Mouse (Mus musculus) forebrain, postnatal 0 days (tissue): ENCODE results near the gene Cblb. TPM values are rescaled to one million over a fixed set of nuclear protein-coding genes. Genes with fewer than 3 reads are reported as not detected.

ENCODE experiments used
- ATAC-seq: fragments of 200-750 bp; cut with Nextera tagmentation; 2 replicates; pipeline ENCODE4 v1.8.0; 2017; ENCODE audit warnings: mild to moderate bottlenecking, moderate library complexity
- DNase-seq: peaks from one replicate; pipeline ENCODE4 v3.0.0-alpha.2; 2015
- H3K27ac ChIP-seq: fragments of 300-500 bp; sonication (generic); 2 replicates; pipeline ENCODE4 v1.5.1; 2014; ENCODE audit warnings: low read depth, mild to moderate bottlenecking, antibody characterized with exemption, low read length, moderate library complexity, mixed read lengths
- H3K27me3 ChIP-seq: fragments of 300-500 bp; sonication (generic); 2 replicates; pipeline ENCODE4 v1.6.1; 2014; ENCODE audit warnings: mild to moderate bottlenecking, low read length, mixed read lengths; ENCODE audit not compliant: insufficient read depth
- H3K36me3 ChIP-seq: fragments of 300-500 bp; sonication (generic); 2 replicates; pipeline ENCODE4 v1.6.1; 2014; ENCODE audit warnings: mild to moderate bottlenecking, moderate library complexity; ENCODE audit not compliant: insufficient read depth
- H3K4me1 ChIP-seq: fragments of 300-500 bp; sonication (generic); 2 replicates; pipeline ENCODE4 v1.6.1; 2014; ENCODE audit warnings: antibody characterized with exemption; ENCODE audit not compliant: insufficient read depth
- H3K4me2 ChIP-seq: fragments of 300-500 bp; sonication (generic); 2 replicates; pipeline ENCODE4 v1.6.1; 2014; ENCODE audit warnings: low read depth, mild to moderate bottlenecking, moderate library complexity
- H3K4me3 ChIP-seq: fragments of 300-500 bp; sonication (generic); 2 replicates; pipeline ENCODE4 v1.5.1; 2014; ENCODE audit warnings: low read depth, low read length, mixed read lengths
- H3K9ac ChIP-seq: fragments of 300-500 bp; sonication (generic); 2 replicates; pipeline ENCODE4 v1.6.1; 2014; ENCODE audit warnings: mild to moderate bottlenecking
- H3K9me3 ChIP-seq: fragments of 300-500 bp; sonication (generic); 2 replicates; pipeline ENCODE4 v1.6.1; 2016; ENCODE audit warnings: low read length
- CTCF ChIP-seq: sonication (generic); IDR thresholded peaks from 2 replicates; pipeline ENCODE4 v1.5.1; 2016; ENCODE audit warnings: antibody characterized with exemption, control low read depth, low read depth
- WGBS: fragments of 180-500 bp; shearing (Covaris S2); extraction: QIAGEN DNeasy Blood & Tissue Kit; methylation state at CpG from one replicate; pipeline ENCODE4 v1.1.7; 2014; 5-methylcytosine and 5-hydroxymethylcytosine counted together
- polyA plus RNA-seq: library from polyadenylated mRNA; unstranded; fragments of >200 nt; fragmentation: Nextera tagmentation; extraction: Ambion mirVana; gene quantifications from 2 replicates; pipeline ENCODE4 v1.2.1, GENCODE M21; 2015
- total RNA-seq: library from RNA; depleted of rRNA; stranded (reverse); fragments of >200 nt; gene quantifications from 2 replicates; pipeline ENCODE4 v1.2.3, GENCODE M21; 2014

Gene Cblb
- total and polyA plus RNA-seq, 2 experiments from 2014 or later = 6.5 to 14.5 TPM

- Histone ChIP-seq H3K27ac (no peak overlapping the region), H3K4me3 (no peak overlapping the region)
- TF ChIP-seq CTCF = no peak
Measured at GRCm38 (mm10) chr16:52000801-52001200, 30.2 kb upstream of the Cblb start.

GRCm38 (mm10) chr16:52007006-52007405, 24.0 kb upstream of the Cblb start:
- H3K9me3 ChIP-seq = no peaks in the 10 kb centered on the region
- H3K27ac ChIP-seq = no peak overlapping the region
- H3K9ac ChIP-seq = no peak overlapping the region
- WGBS = 73% methylated on average over 3 of the region's 3 CpGs
- no peak for TF ChIP-seq CTCF
- H3K27me3 ChIP-seq = no peaks in the 10 kb centered on the region
- H3K36me3 ChIP-seq = no peaks in the 10 kb centered on the region
- no peak for ATAC-seq
- DNase-seq = no peak
- no peak overlapping the region for H3K4me3 ChIP-seq
- no peak overlapping the region for H3K4me2 ChIP-seq
- no peaks in the 10 kb centered on the region for H3K4me1 ChIP-seq

More at GRCm38 (mm10) chr16:52000801-52001200, 30.2 kb upstream of the Cblb start:
- H3K4me1 ChIP-seq = no peaks in the 10 kb centered on the region
- no peak overlapping the region for H3K9ac ChIP-seq
- no peaks in the 10 kb centered on the region for H3K9me3 ChIP-seq
- ATAC-seq (no peak), DNase-seq (no peak)
- H3K27me3 ChIP-seq = no peaks in the 10 kb centered on the region
- no peak overlapping the region for H3K4me2 ChIP-seq
- no peaks in the 10 kb centered on the region for H3K36me3 ChIP-seq

- Histone ChIP-seq H3K4me3 (no peak overlapping the region), H3K9ac (no peak overlapping the region), H3K4me2 (no peak overlapping the region), H3K9me3 (no peaks in the 10 kb centered on the region), H3K27me3 (no peaks in the 10 kb centered on the region), H3K4me1 (no peaks in the 10 kb centered on the region), H3K27ac (no peak overlapping the region), H3K36me3 (no peaks in the 10 kb centered on the region)
- DNase-seq = no peak
- 41% methylated on average over 2 of the region's 2 CpGs for WGBS
- no peak for TF ChIP-seq CTCF
- ATAC-seq = no peak
Measured at GRCm38 (mm10) chr16:52008471-52008870, 22.6 kb upstream of the Cblb start.

- H3K4me3 ChIP-seq = no peak overlapping the region
- H3K4me1 ChIP-seq = no peaks in the 10 kb centered on the region
- no peaks in the 10 kb centered on the region for H3K9me3 ChIP-seq
- no peak for TF ChIP-seq CTCF
- no peaks in the 10 kb centered on the region for H3K36me3 ChIP-seq
- ATAC-seq (no peak), DNase-seq (no peak)
- H3K27ac ChIP-seq = no peak overlapping the region
- H3K9ac ChIP-seq = no peak overlapping the region
- 90% methylated on average over 6 of the region's 6 CpGs for WGBS
- no peak overlapping the region for H3K4me2 ChIP-seq
- no peaks in the 10 kb centered on the region for H3K27me3 ChIP-seq
Measured at GRCm38 (mm10) chr16:52009421-52009820, 21.6 kb upstream of the Cblb start.

- no peak for TF ChIP-seq CTCF
- Histone ChIP-seq H3K4me1 (no peaks in the 10 kb centered on the region), H3K4me3 (no peak overlapping the region), H3K9me3 (no peaks in the 10 kb centered on the region), H3K4me2 (no peak overlapping the region), H3K9ac (no peak overlapping the region), H3K27me3 (no peaks in the 10 kb centered on the region), H3K36me3 (no peaks in the 10 kb centered on the region), H3K27ac (no peak overlapping the region)
- ATAC-seq (no peak), DNase-seq (no peak)
- 81% methylated on average over 3 of the region's 3 CpGs for WGBS
Measured at GRCm38 (mm10) chr16:52012984-52013383, 18.0 kb upstream of the Cblb start.

GRCm38 (mm10) chr16:52013812-52014211, 17.2 kb upstream of the Cblb start:
- TF ChIP-seq CTCF = no peak
- 89% methylated on average over 2 of the region's 2 CpGs for WGBS

GRCm38 (mm10) chr16:52023417-52023816, 7.6 kb upstream of the Cblb start:
- ATAC-seq (no peak), DNase-seq (no peak)
- no peak overlapping the region for H3K27ac ChIP-seq
- 33% methylated on average over 5 of the region's 5 CpGs for WGBS
- no peak overlapping the region for H3K4me3 ChIP-seq
- H3K4me2 ChIP-seq = no peak overlapping the region
- no peaks in the 10 kb centered on the region for H3K4me1 ChIP-seq
- no peaks in the 10 kb centered on the region for H3K36me3 ChIP-seq
- no peaks in the 10 kb centered on the region for H3K9me3 ChIP-seq
- no peak for TF ChIP-seq CTCF
- no peaks in the 10 kb centered on the region for H3K27me3 ChIP-seq
- no peak overlapping the region for H3K9ac ChIP-seq

More at GRCm38 (mm10) chr16:52013812-52014211, 17.2 kb upstream of the Cblb start:
- no peaks in the 10 kb centered on the region for H3K36me3 ChIP-seq
- H3K9ac ChIP-seq = no peak overlapping the region
- no peaks in the 10 kb centered on the region for H3K4me1 ChIP-seq
- H3K27ac ChIP-seq = no peak overlapping the region
- H3K4me3 ChIP-seq = no peak overlapping the region
- DNase-seq = no peak
- no peak for ATAC-seq
- H3K27me3 ChIP-seq = no peaks in the 10 kb centered on the region
- H3K9me3 ChIP-seq = no peaks in the 10 kb centered on the region
- H3K4me2 ChIP-seq = no peak overlapping the region

- no peak overlapping the region for H3K27ac ChIP-seq
Measured at GRCm38 (mm10) chr16:52027326-52027725, 3.7 kb upstream of the Cblb start.

More at GRCm38 (mm10) chr16:52027326-52027725, 3.7 kb upstream of the Cblb start:
- H3K27me3 ChIP-seq = no peaks in the 10 kb centered on the region
- ATAC-seq (no peak), DNase-seq (no peak)
- H3K36me3 ChIP-seq = no peaks in the 10 kb centered on the region
- no peaks in the 10 kb centered on the region for H3K9me3 ChIP-seq
- H3K9ac ChIP-seq = no peak overlapping the region
- H3K4me3 ChIP-seq = no peak overlapping the region
- H3K4me2 ChIP-seq = no peak overlapping the region
- 86% methylated on average over 4 of the region's 4 CpGs for WGBS
- TF ChIP-seq CTCF = no peak
- H3K4me1 ChIP-seq = no peaks in the 10 kb centered on the region
